Mouse (Mus musculus) macrophage (primary cell): ENCODE results near the gene Dcxr. TPM values are rescaled to one million over a fixed set of nuclear protein-coding genes. Genes with fewer than 3 reads are reported as not detected.
"Not testable (repeated sequence)": the region's sequence is repeated elsewhere in the genome, so short reads cannot be mapped to it uniquely, and the experiment has no call there.

Experiments
- H3K27ac ChIP-seq: fragments of 350-480 bp; formaldehyde crosslinking; 2 replicates; pipeline ENCODE4 v1.9.0; 2021
- H3K36me3 ChIP-seq: fragments of 350-480 bp; formaldehyde crosslinking; 2 replicates; pipeline ENCODE4 v1.9.0; 2021; ENCODE audit errors: inconsistent target
- H3K4me3 ChIP-seq: fragments of 350-480 bp; formaldehyde crosslinking; 2 replicates; pipeline ENCODE4 v1.9.0; 2021; ENCODE audit errors: inconsistent target
- H3K79me2 ChIP-seq: fragments of 350-480 bp; formaldehyde crosslinking; 2 replicates; pipeline ENCODE4 v1.9.0; 2021; ENCODE audit errors: inconsistent target
- WGBS: methylation state at CpG from one replicate; pipeline ENCODE4 v1.1.7; 2026; ENCODE audit warnings: inconsistent platforms; ENCODE audit not compliant: missing documents; 5-methylcytosine and 5-hydroxymethylcytosine counted together
- polyA plus RNA-seq: library from polyadenylated mRNA; stranded (reverse); fragments of 250-400 nt; gene quantifications from 3 replicates; pipeline ENCODE4 v1.2.4, GENCODE M21; 2018; ENCODE audit warnings: inconsistent platforms
- total RNA-seq, 78 experiments: library from RNA; depleted of rRNA; stranded (reverse); fragments of 250-400 nt; gene quantifications; 1 replicate in 9 of 78; 2 replicates in 24 of 78; 3 replicates in 43 of 78; 4 replicates in 2 of 78; pipeline ENCODE4 v1.2.4; 2018; ENCODE audit warnings: inconsistent platforms in 56 of 78

The Dcxr gene
- total RNA-seq (2018; cell fraction: chromatin; rRNA removed), result 10 to 100 TPM in 18 of 26 experiments, 1 to 10 TPM in 8; 2.2 to 46.3 (median 16.5) TPM
- 100 to 1,000 TPM in 2 of 26 experiments, 10 to 100 TPM in 24; 59.8 to 110 (median 79.5) TPM for total RNA-seq (2018; cell fraction: cytosol; rRNA removed)
- total RNA-seq (2018; cell fraction: nucleus; rRNA removed), result 10 to 100 TPM; 10.4 to 54.5 (median 22.9) TPM
- 50.0 to 96.7 TPM (median 78.2 TPM) in 3 replicates for polyA plus RNA-seq

DNA sequence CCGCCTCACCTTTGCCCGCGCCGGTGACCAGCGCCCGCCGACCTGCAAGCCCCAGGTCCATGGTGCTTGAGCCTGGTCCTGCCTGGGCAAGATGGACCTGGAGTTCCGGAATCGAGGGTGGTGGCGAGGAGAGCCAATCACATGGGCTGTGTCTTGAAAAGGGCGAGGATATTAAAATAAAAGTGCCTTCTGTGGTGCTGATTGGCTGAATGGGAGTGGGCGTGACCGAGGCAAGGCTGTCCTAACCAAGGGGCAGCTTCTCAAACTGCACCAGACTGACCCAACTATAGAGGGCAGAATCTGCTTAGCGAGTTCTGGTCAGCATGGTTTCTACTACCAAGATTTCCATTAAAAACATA is at the start of gene Dcxr:
TSS of gene Dcxr (minus strand) at position 113 of the 359 bp plus-strand sequence.
- Histone ChIP-seq H3K79me2 (no peaks in the 10 kb centered on the region), H3K4me3 (peak within 1 kb of the TSS; percentile 50), H3K27ac (peak within 1 kb of the TSS; percentile 31; the same call in 1 of the 2 replicates), H3K36me3 (peaks cover 9% of the 10 kb centered on the region)
- WGBS, result under 1% methylated on average over 14 of the region's 14 CpGs

GRCm38 (mm10) chr11:120775774-120776469 is 48.8 kb upstream of the Dcxr start:
- Histone ChIP-seq H3K4me3 (no peak overlapping the region), H3K36me3 (no peaks in the 10 kb centered on the region), H3K79me2 (no peaks in the 10 kb centered on the region), H3K27ac (no peak overlapping the region)
- WGBS, result 27% methylated on average over 15 of the region's 15 CpGs

- H3K27ac ChIP-seq, result no peak overlapping the region
- H3K4me3 ChIP-seq, result no peak overlapping the region
- no peaks in the 10 kb centered on the region for H3K79me2 ChIP-seq
- H3K36me3 ChIP-seq, result no peaks in the 10 kb centered on the region
- 90% methylated on average over 7 of the region's 7 CpGs for WGBS
These were observed 46.5 kb upstream of the Dcxr start for GRCm38 (mm10) chr11:120773463-120774190.

DNA sequence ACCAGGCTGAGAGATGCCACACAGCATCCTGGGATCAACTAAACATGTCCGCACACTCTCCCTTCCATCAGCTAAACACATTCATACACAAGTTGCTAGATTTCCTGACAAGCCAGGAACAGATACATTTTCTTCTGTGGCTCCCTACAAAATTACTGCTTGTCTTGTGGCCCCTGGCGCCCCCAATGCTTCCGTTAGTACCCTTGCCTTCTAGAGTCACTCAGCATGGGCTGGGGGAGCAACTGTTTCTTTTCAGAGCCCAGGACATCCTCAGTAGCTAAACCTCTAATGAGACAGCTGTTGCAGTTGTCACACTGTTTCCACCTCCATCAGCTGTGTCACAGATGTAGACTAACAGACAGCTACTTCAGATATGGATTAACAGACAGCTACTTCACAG is 45.7 kb upstream of the Dcxr start:
- 100% methylated on average over 3 of the region's 3 CpGs for WGBS
- H3K36me3 ChIP-seq, result no peaks in the 10 kb centered on the region
- H3K4me3 ChIP-seq, result no peak overlapping the region
- H3K27ac ChIP-seq, result no peak overlapping the region
- H3K79me2 ChIP-seq, result no peaks in the 10 kb centered on the region

GRCm38 (mm10) chr11:120768206-120768605 is 41.1 kb upstream of the Dcxr start:
- Histone ChIP-seq H3K79me2 (no peaks in the 10 kb centered on the region), H3K4me3 (no peak overlapping the region), H3K36me3 (no peaks in the 10 kb centered on the region), H3K27ac (no peak overlapping the region)
- 92% methylated on average over 1 of the region's 1 CpGs for WGBS

DNA sequence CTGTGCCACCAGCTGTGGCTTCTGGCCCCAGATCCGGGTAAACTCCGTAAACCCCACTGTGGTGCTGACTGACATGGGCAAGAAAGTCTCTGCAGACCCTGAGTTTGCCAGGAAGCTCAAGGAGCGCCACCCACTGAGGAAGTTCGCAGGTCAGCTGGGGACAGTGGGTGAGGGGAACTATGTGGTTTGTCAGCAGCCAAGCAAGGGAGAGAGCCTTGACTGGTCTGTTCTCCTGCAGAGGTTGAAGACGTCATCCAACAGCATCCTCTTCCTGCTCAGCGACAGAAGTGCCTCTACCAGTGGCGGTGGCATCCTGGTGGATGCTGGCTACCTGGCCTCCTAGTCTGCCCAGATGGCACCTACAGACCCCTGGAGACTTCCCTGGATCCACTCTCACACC is 39.9 kb upstream of the Dcxr start:
- H3K79me2 ChIP-seq, H3K27ac ChIP-seq, H3K36me3 ChIP-seq, H3K4me3 ChIP-seq: not testable (repeated sequence)
- WGBS, result 10% methylated on average over 3 of the region's 7 CpGs

GRCm38 (mm10) chr11:120763121-120763999 is 36.3 kb upstream of the Dcxr start:
- WGBS, result no CpG with 5 or more reads among the region's 23 CpGs
- not testable (repeated sequence) for H3K27ac ChIP-seq, H3K79me2 ChIP-seq, H3K4me3 ChIP-seq, H3K36me3 ChIP-seq

- WGBS, result 29% methylated on average over 12 of the region's 14 CpGs
- not testable (repeated sequence) for H3K27ac ChIP-seq, H3K79me2 ChIP-seq, H3K4me3 ChIP-seq, H3K36me3 ChIP-seq
These were observed 35.6 kb upstream of the Dcxr start, which contains the start of gene Hmga1b for GRCm38 (mm10) chr11:120762672-120763041. TSS of gene Hmga1b (plus strand) at chr11:120762794.

DNA sequence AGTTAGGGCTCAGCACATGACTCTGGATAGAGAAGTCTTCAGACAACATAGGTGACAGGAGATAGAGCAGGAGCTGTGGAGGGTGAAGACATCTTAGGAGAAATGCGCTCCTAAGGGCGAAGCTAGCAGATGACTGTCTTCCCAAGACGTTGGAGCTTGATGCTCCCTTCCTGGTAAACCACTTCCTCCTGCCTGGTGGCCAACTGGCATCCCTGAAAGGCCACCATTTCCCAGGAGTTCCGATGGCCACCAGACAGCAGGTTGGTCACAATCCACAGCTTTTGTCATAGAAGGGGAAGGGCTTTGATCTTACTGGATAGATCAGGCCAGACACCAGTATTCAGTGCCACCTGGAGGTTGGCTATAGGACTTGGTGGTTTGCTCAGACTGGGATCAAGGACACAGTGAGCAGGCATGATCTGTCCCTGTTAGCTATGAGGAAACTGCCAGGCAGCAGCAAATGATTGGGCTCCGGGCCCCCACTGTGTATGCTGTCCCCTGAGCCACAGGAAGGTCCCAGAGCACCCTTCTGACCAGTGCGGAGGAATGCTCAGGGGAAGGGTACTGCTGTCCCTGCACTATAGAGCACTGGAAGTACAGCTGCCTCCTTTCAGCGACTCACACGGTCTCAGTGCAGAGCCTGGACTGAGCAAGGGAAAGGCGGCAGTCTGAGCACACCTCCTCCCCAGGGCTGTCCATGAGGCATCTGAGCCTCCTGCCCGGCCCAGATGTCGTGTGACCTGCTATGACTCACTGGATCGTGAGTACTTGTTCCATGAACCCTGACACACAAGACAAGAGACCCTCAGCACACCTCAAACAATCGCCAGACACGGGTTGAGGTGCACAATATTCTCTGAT is 35.0 kb upstream of the Dcxr start:
- H3K36me3 ChIP-seq, result no peaks in the 10 kb centered on the region
- H3K79me2 ChIP-seq, result no peaks in the 10 kb centered on the region
- WGBS, result 83% methylated on average over 14 of the region's 14 CpGs
- H3K4me3 ChIP-seq, result no peak overlapping the region
- H3K27ac ChIP-seq, result no peak overlapping the region

- no peak overlapping the region for H3K4me3 ChIP-seq
- H3K36me3 ChIP-seq, result no peaks in the 10 kb centered on the region
- no peak overlapping the region for H3K27ac ChIP-seq
- 98% methylated on average over 5 of the region's 9 CpGs for WGBS
- no peaks in the 10 kb centered on the region for H3K79me2 ChIP-seq
These were observed 33.2 kb upstream of the Dcxr start for GRCm38 (mm10) chr11:120760236-120760635.

- no peaks in the 10 kb centered on the region for H3K79me2 ChIP-seq
- H3K4me3 ChIP-seq, result no peak overlapping the region
- 95% methylated on average over 4 of the region's 4 CpGs for whole genome bisulfite sequencing
- no peaks in the 10 kb centered on the region for H3K36me3 ChIP-seq
- no peak overlapping the region for H3K27ac ChIP-seq
These were observed 24.5 kb upstream of the Dcxr start for GRCm38 (mm10) chr11:120751606-120752005.

GRCm38 (mm10) chr11:120749430-120749829 is 22.3 kb upstream of the Dcxr start:
- Histone ChIP-seq H3K36me3 (no peaks in the 10 kb centered on the region), H3K79me2 (no peaks in the 10 kb centered on the region), H3K4me3 (no peak overlapping the region), H3K27ac (no peak overlapping the region)
- WGBS, result 58% methylated on average over 8 of the region's 8 CpGs

DNA sequence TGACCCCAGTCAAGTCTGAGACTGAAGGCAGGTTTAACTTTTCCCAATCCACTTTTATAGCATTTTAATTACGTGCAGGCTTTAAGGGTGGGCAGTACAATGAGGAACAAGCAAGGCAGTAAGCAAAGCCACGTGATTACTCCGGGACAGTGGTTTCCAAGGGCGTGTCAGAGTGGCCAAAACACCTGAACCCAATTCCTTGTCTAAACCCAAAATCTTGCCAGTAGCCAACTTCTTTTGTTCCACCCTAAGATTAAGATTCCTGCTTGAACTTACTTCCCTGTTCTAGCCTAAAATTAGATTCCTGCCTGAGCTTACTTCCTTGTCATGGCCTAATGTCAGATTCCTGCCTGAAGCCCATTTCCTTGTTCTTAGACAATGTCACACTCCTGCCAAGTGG is 20.9 kb upstream of the Dcxr start:
- H3K27ac ChIP-seq, result peak overlapping the region; percentile 68
- H3K79me2 ChIP-seq, result no peaks in the 10 kb centered on the region
- H3K4me3 ChIP-seq, result no peak overlapping the region
- H3K36me3 ChIP-seq, result no peaks in the 10 kb centered on the region
- WGBS, result 4% methylated on average over 4 of the region's 4 CpGs
